Mouse (Mus musculus): ENCODE results near the gene Trpv2.

DNA sequence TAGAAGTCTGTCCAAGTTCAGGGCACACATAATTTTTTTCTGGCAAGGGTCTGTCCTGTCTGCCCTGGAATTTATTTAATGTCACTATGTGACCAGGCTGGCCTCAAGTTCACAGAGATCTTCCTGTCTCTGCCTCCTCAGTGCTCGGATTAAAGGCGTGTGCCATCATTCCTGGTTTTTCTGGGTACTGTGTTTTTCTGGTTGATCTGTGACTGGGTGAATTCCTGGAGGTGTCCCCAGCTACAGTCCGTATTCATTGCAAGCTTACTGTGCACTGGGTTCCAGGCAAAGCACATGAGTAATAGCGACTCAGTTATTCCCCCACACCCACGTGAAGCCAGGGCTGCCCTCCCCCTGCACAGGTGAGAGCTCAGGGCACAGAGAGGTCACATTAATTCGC lies 36.0 kb downstream of the Trpv2 start:
- TF ChIP-seq POLR2A (IDR thresholded peaks at IDR 0.05; ENCODE audit: low read depth, low read length) (no peak), CTCF (conservative IDR thresholded peaks at IDR 0.05; ENCODE audit: insufficient read depth, insufficient read length, low read depth, low read length) (no peak)
